Mouse (Mus musculus) stomach, postnatal 0 days (tissue): Measurements from ENCODE around the gene Tmem132a.

Experiments
- CTCF ChIP-seq: IDR thresholded peaks from 2 replicates; pipeline ENCODE4 v1.5.1; 2016; ENCODE audit warnings: antibody characterized with exemption, low read depth, mild to moderate bottlenecking, moderate library complexity
- EP300 ChIP-seq: optimal IDR thresholded peaks from 2 replicates; pipeline ENCODE3; 2016; ENCODE audit warnings: antibody characterized with exemption

DNA sequence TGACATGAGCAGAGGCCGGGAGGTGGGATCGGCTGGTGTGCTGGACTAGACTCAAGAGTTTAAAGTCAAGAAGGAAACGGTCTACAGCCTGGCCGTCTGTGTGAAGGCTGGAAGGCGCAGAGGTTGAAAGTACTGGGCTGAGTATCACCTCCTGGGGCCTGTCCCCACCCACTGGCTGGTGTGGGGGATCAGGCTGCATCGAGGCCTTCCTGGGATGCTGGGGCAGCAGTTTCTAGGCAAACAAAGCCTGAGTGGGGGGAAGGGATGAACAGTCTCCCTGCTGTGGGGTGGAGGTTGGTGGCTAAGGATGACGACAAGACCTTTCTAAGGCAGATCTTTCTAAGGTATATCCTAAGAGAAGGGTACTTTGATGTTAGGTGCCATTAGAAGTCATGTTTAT is 55.8 kb downstream of the Tmem132a start:
- no peak for TF ChIP-seq CTCF
- no peak for TF ChIP-seq EP300
